Mouse (Mus musculus) kidney, postnatal 10 days (tissue): ENCODE data around the gene Actg1.
A peak's percentile ranks its signal among the peaks of the same experiment; 100 is the strongest.

ENCODE experiments used
- DNase-seq: peaks from one replicate; pipeline ENCODE4 v3.0.0; 2021; ENCODE audit warnings: mixed read lengths

Gene Actg1

DNA sequence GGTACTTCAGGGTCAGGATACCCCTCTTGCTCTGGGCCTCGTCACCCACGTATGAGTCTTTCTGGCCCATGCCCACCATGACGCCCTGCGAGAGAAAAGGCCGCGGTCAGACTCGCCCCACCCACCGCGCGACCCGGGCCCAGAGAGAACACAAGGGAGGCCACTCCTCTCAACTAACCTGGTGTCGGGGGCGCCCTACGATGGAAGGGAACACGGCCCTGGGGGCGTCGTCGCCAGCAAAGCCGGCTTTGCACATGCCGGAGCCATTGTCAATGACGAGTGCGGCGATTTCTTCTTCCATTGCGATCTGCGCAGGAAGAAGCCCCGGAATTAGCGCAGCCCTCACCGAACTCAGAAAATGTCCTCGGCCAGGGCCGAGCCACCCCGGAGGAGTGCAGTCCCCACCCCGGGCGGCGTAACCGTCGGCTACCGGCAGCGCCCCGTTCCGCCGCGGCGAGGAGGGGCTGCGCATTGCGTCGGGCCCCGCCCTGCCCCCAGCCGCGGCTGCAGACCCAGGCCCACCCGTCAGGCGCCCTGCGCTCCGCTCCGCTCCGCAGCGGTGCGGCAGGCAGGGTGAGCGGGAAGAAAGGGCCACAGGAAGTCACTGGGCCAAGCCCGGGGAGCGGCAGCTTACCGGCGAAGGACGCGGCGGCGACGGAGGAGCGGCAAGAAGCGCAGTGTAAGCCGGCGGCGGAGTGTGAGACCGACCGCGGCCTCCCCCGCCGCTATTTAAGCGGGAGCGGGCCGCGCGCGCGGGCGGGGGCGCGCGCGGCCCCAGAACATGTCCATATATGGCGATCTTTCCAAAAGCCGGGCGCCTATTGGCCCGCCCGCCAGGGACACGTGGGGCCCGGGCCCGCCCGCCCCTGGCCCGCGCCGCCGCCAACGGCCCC, at the start of gene Actg1:
Gene Actg1, minus strand, starts transcription at position 752 of the 893 bp plus-strand sequence.
- peak; percentile 94 for DNase-seq

DNA sequence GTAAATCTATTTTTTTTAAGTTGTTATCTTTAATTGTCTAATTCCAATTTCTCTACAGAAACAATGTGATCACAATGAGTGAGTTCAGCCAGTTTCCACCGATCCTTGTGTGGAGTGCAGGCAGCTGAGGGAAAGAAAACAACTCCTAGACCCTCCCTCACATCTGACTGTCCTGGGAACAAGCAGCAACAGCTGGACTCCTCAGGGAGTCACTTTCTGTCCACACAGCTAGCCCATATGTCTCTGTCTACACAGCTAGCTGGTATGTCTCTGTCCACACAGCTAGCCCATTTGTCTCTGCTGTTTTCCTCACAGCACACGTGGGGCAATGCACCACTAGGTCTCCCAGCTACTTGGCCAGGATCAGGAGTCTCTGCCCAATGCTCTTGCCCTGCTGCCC, 49.3 kb upstream of the Actg1 start:
- no peak for DNase-seq

DNA sequence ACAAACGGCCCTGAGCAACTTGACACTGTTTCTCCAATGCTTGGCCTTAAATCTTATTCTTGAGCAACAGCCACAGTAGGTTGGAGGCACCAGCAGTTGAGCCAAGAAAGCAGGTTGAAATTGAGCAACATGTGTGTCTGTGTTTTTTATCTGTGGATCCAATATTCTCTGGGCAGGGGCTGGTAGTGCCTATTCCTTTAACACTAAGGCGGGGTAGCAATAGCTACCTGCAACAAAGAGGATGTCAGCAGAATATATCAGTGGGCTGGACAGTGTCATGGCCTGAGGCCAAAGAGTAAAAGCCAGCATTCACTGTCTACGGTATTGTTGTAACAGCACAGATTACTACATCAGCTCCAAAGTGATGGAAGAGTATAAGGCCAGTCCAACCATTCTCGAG, 47.3 kb upstream of the Actg1 start:
- DNase-seq = no peak

DNA sequence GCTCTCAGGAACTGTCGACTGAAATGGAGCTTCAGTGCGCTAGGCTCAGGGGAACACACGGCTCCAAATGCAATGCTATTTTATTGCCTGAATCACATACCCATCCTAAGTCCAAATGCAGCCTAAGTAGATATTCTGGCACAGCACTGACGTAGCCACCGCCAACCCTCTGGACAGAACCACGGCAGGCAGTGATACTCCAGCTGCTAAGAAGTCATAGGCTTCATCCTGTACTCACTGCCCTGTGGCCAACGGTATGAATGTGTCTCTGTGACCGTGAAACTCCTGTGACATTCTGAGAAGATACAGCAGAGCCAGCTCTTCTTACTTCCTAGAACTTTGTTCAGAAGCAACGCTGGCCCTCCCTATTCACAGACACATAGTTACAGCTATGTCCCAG, 40.2 kb upstream of the Actg1 start:
- DNase-seq = no peak

DNA sequence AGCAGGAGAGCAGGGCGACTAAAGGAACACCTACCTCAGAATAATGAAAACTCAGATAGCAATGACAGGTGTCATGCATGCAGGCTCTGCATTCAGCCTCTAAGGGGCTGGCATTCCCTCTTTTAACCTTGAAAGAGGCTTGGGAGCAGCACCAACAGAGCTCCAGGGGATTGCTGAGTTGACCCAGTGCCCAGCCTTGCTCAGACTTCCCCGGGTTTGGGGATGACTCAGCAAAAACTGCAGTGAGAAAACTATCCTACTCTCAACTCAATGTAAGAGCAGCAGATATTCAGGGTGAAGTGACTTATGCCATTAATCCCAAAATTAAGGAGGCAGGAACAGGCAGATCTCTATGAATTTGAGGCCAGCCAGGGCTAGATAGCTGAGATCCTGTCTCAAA, 38.8 kb upstream of the Actg1 start:
- no peak for DNase-seq

DNA sequence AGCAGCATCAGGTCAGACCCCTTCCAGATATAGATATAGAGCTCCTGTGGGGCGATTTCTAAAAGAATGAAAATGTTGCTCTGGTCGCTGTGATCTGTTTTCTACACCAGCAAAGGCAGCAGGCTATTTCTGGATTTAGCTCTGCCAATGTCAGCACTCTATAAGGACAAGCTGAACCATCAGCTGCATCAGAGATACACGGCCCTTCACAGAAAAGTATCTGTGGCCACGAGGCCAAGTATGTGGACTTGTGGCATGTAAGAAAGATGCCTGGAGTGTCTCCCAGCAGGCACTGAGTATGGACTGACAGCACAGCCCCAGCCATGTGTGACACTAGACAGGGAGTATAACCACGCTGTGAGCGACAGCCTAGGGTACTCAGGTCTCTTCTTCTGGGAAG, 38.3 kb upstream of the Actg1 start:
- no peak for DNase-seq

DNA sequence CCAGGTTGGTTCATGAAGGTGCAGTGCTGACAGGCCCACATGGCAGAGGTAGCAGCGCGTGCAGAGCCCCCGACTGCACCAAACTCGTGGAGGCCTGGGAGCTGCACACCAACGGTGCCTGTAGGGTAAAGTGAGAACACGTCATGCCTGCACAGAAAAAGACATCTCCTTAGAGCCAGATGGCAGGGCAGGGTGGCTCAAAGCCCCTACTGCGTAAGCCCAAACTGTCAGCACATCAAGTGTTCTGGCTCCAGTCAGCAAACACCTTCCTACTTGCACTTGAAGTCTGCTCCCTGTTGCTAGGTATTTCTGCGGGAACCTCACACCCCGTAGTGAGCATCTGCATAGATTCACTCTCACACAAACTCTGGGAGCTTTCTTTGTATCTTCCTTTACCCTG, 34.2 kb upstream of the Actg1 start:
- no peak for DNase-seq

DNA sequence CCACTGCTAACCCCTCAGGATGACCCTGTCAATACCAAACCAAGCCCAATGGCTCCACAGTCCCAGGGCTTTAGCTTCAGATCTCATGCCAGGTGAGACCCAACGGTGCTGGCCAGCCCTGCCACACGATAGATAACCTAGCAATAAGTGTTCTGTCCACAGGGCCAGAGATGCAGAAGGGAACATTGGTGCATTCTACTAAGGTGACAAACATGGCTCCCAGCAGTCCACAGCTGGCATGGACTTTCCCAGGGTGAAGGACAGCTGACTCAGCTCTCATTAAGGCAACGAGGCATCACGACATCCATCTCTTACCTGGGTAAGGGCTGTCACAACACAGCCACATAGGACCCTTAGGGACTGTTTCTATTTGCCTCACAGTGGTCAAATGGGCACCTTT, 32.8 kb upstream of the Actg1 start:
- no peak for DNase-seq

DNA sequence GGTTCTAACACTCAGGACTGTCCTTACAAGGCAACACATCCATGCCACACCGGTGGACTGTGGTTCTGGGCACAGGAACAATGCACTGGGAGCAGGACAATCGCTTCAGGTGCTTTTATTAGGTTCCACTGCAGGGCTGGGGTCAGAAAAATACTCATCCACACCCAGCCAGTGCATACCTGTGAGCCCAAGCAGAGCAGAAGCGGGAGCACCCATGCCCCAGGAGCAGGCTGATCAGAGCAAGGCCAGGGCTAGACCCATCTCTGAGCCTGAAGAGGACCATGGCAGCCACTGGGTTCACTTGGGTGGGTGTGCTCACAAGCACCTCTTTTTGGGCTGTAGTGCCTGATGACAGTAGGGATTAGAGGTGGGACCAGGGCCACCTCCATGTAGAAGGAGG, 31.9 kb upstream of the Actg1 start:
- DNase-seq = no peak

DNA sequence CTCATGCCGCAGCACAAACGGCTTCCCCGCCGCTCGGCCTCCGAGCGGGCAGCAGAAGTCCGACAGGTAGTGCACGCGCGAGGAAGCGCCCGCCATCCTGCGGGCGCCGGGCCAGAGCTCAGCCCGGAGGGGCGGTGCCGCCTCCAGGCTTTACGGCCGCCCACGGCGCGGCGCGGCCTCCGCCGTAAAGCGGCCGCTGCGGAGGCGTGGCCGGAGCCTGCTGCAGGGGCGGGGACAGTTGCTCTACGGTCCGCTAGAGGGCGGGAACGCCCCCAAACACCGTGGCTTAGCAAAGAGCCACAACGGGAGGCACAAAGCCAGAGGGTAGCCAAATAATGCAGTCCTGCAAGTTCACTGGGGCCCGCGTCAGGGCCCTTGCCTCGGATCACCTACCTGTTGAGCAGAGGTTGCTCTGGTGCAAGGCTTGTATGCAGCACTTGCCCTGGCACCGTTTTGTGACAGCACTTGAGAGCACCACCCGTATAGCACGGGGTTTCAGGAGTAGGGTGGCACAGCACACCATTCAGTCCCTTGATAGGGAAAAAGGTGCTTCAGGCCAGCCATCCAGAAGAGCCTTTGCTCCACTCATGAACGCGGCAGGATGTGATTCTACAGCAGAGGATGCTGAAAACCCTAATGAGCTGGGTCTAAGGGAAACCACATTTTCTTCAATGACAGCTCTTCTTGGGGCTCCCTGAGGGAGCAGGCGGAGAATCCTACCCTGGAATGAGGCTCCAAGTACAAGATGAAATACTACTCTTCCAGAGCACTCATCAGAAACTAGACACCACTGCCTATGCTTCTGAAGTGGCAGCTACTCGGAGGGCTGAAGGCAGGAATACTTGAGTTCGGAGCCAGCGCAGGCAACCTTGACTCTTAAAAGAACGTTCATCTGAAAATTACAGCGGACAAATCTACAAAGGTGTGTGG, 30.5 kb upstream of the Actg1 start, which contains the start of gene Faap100:
Gene Faap100, minus strand, starts transcription at position 154 of the 930 bp plus-strand sequence.
- peak; percentile 94 for DNase-seq

DNA sequence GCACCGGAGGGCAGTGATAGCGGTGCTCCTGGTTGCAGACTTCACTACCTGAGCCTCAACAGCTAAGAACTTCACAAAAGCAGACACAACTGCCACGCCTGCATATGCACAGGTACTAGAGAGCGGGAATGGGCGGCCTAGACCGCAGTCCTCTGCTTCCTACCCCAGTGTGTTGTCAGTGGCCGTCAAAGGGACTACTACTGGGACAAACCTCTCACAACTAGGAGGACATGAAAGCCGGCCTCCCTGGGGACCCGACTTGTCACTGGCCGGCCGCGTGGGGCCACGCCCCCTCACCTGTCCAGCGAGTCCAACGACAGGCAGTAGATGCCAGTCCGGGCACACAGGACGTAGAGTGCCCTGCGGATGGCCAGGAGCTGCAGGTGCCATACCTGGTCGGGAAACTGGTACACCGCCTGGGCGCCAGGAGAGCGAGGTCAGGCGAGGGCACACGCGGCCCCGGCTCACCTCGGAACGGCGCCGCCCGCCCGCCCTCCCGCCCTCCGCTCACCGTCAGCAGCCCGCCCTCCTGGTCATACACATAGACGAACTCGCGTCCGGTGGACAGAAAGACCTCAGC, 29.8 kb upstream of the Actg1 start:
- DNase-seq = peak; percentile 77

DNA sequence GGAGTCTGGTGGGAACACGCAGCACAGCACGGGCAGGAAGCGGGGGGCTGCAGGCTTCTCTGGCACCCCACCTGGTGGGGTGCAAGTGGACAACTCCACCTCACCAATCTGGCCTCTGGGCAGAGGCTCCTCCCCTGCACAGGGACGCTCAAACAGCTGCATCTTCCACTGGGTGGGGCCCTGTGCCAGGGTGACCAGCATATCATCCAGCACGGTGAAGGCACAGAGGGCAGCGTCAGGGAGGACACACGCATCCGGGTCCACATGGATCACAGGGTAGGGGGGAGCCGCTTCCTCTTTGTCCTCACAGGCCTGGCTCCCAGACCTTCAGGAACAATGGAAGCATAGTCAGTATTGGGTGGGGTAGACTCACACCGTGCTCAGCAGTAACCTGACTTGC, 29.0 kb upstream of the Actg1 start:
- DNase-seq = peak; percentile 43

DNA sequence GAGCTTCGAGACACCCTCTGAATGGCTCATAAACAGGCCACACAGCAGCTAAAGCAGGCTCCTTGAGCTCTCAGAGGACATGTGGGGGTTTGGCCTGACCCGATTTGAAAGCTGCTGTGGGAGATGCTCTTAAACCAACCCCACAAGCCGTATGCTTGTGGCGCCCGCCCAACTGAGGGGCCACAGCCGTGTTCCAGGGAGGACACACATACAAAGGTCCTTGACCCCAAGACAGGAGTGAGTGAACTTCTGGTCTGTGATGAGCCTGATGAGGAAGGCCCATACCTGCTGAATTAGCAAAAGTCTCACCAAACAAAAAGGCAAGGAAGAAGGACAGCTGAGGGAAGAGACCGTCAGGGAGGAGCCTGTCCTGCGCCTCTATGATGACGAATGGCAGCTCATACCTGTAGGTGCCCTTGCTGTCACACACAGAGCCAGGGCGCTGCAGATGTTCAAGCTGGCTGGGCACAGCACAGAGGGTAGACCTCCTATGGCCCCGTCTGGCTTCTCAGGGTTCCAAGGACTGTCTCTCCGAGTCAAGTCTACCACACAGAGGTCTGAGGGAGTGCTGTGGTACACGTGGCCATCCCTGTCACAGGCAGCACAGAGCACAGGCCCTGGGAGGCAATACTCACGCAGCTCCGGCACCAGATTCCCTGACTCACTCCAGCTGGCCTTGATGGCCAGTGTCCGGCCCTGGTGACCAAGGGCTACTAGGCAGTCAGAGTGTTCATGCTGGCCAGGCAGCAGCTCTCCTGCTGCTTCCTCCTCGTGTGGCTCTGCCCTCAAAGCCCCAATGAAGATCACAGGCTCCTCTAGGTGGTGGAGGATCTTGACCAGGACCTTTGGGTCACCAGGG, 28.2 kb upstream of the Actg1 start:
- no peak for DNase-seq

DNA sequence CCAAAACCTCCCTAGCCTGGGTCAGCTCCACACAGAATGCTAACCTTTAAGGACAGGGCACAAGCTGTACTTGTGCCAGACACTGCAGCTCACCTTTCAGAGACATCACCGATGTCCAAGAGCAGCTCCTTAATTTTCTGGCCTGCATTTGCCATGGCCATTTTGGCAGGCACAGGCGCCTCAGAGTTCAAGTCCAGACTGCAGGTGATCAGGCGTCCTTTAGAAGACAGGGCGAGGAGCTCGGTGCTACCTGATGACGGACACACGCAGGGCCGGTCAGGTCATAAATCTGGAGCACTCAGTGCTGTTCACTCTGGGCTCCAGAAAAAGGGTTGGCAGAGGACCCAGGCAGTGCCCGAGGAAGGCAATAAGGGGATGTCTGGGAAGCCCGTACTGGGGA, 27.0 kb upstream of the Actg1 start:
- DNase-seq = no peak

DNA sequence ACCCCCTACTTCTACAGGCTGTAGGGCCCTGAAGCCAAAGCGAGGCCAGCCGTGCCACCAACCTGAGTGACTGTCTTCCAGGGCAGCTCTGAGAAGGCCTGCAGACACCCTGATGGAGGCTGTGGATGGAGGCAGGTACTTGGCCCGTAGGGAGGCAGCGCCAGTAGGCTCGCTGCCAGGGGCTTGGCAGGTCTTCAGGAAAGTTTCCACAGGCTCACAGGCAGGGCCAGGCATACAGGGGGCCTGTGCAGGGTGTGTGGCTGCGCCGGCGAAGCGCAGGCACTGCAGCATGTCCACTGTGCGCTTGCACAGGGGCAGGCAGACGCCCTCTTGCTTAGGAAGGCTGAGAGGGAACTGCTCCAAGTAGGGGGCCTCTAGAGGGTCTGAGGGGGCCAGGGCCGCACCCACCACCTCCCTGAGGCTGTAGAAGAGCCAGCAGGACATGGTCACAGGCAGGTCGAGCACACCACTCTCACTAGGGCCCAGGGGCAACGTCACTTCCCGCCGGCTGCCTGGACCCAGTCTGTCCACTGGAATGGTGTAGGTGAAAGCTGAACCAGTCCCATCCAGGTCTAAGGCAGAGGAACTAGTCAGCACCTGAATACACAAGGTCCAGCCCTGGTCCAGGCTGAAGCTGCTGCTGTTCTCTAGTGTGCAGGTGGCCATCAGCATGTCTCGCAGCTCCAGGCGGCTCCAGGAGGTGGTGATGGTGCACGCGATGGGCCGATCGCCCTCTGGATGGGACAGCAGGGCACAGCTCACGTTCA, 25.7 kb upstream of the Actg1 start:
- DNase-seq = peak; percentile 52

DNA sequence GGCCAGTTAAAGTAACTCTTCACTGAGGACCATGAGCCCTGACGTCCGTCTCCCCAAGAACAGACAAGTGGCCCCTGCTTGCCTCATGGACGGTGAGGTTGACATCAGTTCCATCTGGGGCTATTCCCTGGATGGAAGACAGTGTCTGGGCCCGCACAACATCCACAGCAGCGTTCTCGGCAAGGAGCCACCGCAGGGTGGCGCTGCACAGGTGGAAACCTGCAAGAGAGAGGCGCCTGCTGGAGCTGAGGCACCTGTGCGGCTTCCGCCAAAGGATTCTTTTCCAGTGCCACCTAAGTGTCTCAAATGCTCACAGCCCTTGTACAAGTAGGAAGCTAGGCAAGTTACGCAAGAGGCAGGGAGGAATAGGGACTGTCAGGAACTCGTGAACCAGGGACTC, 24.7 kb upstream of the Actg1 start:
- DNase-seq = peak; percentile 12

DNA sequence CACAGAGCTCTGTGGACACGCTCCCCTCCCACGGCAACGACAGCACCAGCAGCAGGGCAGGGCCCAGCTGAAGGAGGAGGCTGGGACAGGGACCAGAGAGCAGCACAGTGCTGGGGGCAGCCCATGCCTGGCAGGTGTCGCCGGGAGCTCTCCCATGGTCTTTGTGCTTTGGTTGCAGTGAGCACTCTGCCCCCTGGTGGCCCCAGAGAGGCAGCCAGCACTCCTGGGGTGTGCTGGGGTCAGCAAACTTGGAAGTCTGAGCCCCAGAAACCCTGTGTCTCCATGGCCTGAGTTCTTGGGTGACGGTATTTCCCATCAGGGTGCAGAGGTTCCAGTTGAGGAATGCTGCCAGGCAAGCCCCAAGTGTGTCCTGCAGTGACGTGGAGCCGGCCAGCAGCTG, 21.3 kb upstream of the Actg1 start:
- DNase-seq = peak; percentile 85

DNA sequence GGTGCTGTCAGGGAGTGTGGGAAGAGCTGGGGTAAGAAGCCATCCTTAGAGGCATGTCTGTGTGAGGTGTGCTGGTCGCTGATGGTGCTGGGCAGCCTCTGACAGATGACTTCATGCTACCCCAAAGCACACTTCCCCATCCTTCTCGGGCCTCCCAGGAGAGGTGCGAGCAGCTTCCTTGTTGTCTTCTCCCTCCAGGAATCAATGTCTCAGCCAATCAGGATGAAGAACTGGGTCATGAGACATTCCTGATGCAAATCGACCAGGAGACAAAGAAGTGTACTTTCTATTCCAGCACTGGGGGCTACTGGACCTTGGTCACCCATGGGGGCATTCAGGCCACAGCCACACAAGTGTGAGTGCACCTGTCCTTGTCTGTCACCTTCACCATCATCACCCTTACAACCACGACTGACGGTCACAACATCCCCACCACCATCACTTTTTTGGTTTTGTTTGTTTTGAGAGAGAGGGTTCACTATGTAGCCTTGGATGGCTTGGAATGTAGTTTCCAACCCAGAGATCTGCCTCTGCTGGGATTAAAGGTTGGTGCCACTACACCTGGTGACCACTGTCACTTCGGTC, 18.2 kb upstream of the Actg1 start:
- no peak for DNase-seq

DNA sequence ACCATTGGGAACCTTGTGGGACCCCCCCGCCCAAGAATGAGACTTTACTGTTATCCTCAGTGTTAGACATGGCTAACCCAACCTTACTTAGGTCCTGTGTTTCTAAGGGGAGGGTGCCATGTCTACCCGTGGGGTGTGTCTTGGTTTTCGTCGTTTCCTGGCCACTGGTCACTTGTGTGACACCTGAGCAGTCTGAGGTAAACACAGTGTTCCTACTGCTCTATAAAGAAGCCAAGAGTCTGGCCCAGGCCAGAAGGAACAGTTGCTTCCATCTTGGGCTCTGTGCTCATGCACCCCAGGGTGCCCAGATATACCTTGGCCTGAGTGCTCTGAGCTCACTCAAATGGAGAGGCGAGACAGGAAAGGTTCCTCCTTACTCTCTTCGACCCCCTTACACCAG, 14.5 kb upstream of the Actg1 start:
- DNase-seq = no peak

DNA sequence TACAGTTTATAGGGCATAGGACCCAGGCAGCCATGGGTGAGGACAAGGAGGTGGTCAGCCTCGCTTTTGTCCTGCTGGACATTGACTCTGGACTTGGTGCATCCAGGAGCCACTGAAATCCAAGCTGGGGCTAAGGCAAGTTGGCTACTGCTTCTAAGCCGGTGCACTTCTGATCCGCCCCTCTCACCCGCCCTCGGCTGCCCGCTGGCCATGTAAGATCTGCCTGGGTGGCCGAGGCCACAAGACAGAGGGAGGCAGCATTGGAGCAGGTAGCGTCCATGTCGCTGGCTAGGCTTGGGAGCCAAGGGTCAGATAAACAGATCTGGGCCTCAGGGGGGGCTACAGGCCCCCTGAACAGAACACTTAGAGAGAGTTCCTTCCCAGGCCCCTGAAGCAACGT, 13.0 kb upstream of the Actg1 start, which contains the start of gene Fscn2:
Gene Fscn2, plus strand, starts transcription at position 240 of the 400 bp plus-strand sequence.
- no peak for DNase-seq

DNA sequence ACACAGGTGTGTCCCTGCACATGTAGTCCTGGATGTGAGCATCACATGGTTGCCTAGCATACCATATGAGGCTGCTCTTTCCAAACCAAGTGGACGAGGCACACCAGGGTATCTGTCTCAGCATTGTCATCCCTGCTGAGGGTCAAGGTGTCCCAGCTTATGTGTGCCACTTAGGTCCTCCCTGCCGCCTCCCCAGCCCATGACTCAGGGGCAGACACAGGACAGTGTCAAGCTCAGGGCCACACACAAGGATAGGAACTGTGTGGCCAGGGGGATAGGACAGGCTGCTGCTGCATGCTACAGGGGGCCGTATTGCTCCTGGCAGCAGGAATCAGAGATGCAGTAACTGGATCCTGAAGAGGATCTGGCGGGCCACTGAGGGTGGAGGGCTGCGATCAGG, 12.4 kb upstream of the Actg1 start:
- DNase-seq = no peak
